Mouse (Mus musculus) intestine, embryonic 16.5 days (tissue): ENCODE results near the gene Tesk1. TPM values are rescaled to one million over a fixed set of nuclear protein-coding genes. Genes with fewer than 3 reads are reported as not detected.

Experiments used
- ATAC-seq: fragments of 200-750 bp; cut with Nextera tagmentation; 2 replicates; pipeline ENCODE4 v1.8.0; 2017; ENCODE audit warnings: moderate TSS enrichment, moderate library complexity
- H3K27ac ChIP-seq: fragments of 300-500 bp; sonication (generic); 2 replicates; pipeline ENCODE4 v1.5.1; 2014; ENCODE audit warnings: mild to moderate bottlenecking, low read length
- H3K27me3 ChIP-seq: fragments of 300-500 bp; sonication (generic); replicated peaks from 2 replicates; pipeline ENCODE4 v1.6.1; 2014; ENCODE audit warnings: low read length, control low read depth, mixed read lengths; ENCODE audit not compliant: control insufficient read depth, insufficient read depth
- H3K36me3 ChIP-seq: fragments of 300-500 bp; sonication (generic); 2 replicates; pipeline ENCODE4 v1.6.1; 2014; ENCODE audit warnings: low read length, control low read depth; ENCODE audit not compliant: control insufficient read depth, insufficient read depth
- H3K4me1 ChIP-seq: fragments of 300-500 bp; sonication (generic); 2 replicates; pipeline ENCODE4 v1.6.1; 2014; ENCODE audit warnings: low read length, control low read depth, mixed read lengths; ENCODE audit not compliant: control insufficient read depth, insufficient read depth
- H3K4me2 ChIP-seq: fragments of 300-500 bp; sonication (generic); 2 replicates; pipeline ENCODE4 v1.6.1; 2014; ENCODE audit warnings: low read depth, low read length, control low read depth
- H3K4me3 ChIP-seq: fragments of 300-500 bp; sonication (generic); 2 replicates; pipeline ENCODE4 v1.5.1; 2014; ENCODE audit warnings: mild to moderate bottlenecking, low read length
- H3K9ac ChIP-seq: fragments of 300-500 bp; sonication (generic); 2 replicates; pipeline ENCODE4 v1.6.1; 2014; ENCODE audit warnings: low read depth, low read length
- H3K9me3 ChIP-seq: fragments of 300-500 bp; sonication (generic); 2 replicates; pipeline ENCODE4 v1.6.1; 2016; ENCODE audit warnings: low read length, control low read depth; ENCODE audit not compliant: control insufficient read depth
- WGBS: fragments of 180-500 bp; shearing (Covaris S2); extraction: QIAGEN DNeasy Blood & Tissue Kit; methylation state at CpG from one replicate; pipeline ENCODE4 v1.1.7; 2014; 5-methylcytosine and 5-hydroxymethylcytosine counted together
- polyA plus RNA-seq: library from polyadenylated mRNA; unstranded; fragments of >200 nt; fragmentation: Nextera tagmentation; extraction: Ambion mirVana; gene quantifications from 2 replicates; pipeline ENCODE4 v1.2.1, GENCODE M21; 2015

Gene Tesk1
- polyA plus RNA-seq, 1 experiment from 2014 or later, result 1.7 TPM

GRCm38 (mm10) chr4:43401486-43401885 lies 40.3 kb upstream of the Tesk1 start:
- Histone ChIP-seq H3K9ac (peak overlapping the region; percentile 45; the same call in 1 of the 2 replicates), H3K27me3 (no peaks in the 10 kb centered on the region), H3K4me1 (peaks cover 45% of the 10 kb centered on the region), H3K27ac (peak overlapping the region; percentile 34), H3K4me3 (peak overlapping the region; percentile 29), H3K4me2 (peak overlapping the region; percentile 32), H3K9me3 (no peaks in the 10 kb centered on the region), H3K36me3 (no peaks in the 10 kb centered on the region)
- WGBS, result 78% methylated on average over 10 of the region's 10 CpGs
- ATAC-seq, result no peak

GRCm38 (mm10) chr4:43402212-43402611 lies 39.5 kb upstream of the Tesk1 start:
- H3K36me3 ChIP-seq, result no peaks in the 10 kb centered on the region
- H3K27me3 ChIP-seq, result no peaks in the 10 kb centered on the region
- peak overlapping the region; percentile 45 for H3K9ac ChIP-seq
- H3K27ac ChIP-seq, result peak overlapping the region; percentile 34
- peaks cover 47% of the 10 kb centered on the region for H3K4me1 ChIP-seq
- no peak for ATAC-seq
- H3K9me3 ChIP-seq, result no peaks in the 10 kb centered on the region
- WGBS, result 49% methylated on average over 9 of the region's 9 CpGs
- peak overlapping the region; percentile 32; the same call in 1 of the 2 replicates for H3K4me2 ChIP-seq
- H3K4me3 ChIP-seq, result peak overlapping the region; percentile 29

GRCm38 (mm10) chr4:43404697-43405096 lies 37.0 kb upstream of the Tesk1 start:
- Histone ChIP-seq H3K36me3 (no peaks in the 10 kb centered on the region), H3K9me3 (no peaks in the 10 kb centered on the region), H3K4me3 (no peak overlapping the region), H3K27ac (no peak overlapping the region), H3K27me3 (no peaks in the 10 kb centered on the region), H3K4me1 (peaks cover 43% of the 10 kb centered on the region), H3K4me2 (no peak overlapping the region), H3K9ac (no peak overlapping the region)
- 86% methylated on average over 10 of the region's 10 CpGs for WGBS
- ATAC-seq, result no peak

- Histone ChIP-seq H3K4me1 (peaks cover 32% of the 10 kb centered on the region), H3K9me3 (no peaks in the 10 kb centered on the region), H3K4me2 (peak overlapping the region; percentile 56), H3K27me3 (no peaks in the 10 kb centered on the region), H3K36me3 (no peaks in the 10 kb centered on the region), H3K9ac (peak overlapping the region; percentile 71), H3K27ac (peak overlapping the region; percentile 84), H3K4me3 (peak overlapping the region; percentile 52)
- 6% methylated on average over 28 of the region's 28 CpGs for WGBS
- ATAC-seq, result peak; percentile 95
Observed at GRCm38 (mm10) chr4:43406162-43406971, 35.4 kb upstream of the Tesk1 start.

- H3K36me3 ChIP-seq, result no peaks in the 10 kb centered on the region
- peak overlapping the region; percentile 84 for H3K27ac ChIP-seq
- H3K4me2 ChIP-seq, result peak overlapping the region; percentile 56
- H3K9ac ChIP-seq, result peak overlapping the region; percentile 71; the same call in 1 of the 2 replicates
- no peak for ATAC-seq
- peak overlapping the region; percentile 52 for H3K4me3 ChIP-seq
- no peaks in the 10 kb centered on the region for H3K27me3 ChIP-seq
- H3K4me1 ChIP-seq, result peaks cover 25% of the 10 kb centered on the region
- H3K9me3 ChIP-seq, result no peaks in the 10 kb centered on the region
- 64% methylated on average over 12 of the region's 12 CpGs for WGBS
Observed at GRCm38 (mm10) chr4:43407071-43407920, 34.4 kb upstream of the Tesk1 start.

GRCm38 (mm10) chr4:43414761-43415160 lies 27.0 kb upstream of the Tesk1 start:
- Histone ChIP-seq H3K27ac (no peak overlapping the region), H3K27me3 (no peaks in the 10 kb centered on the region), H3K36me3 (peaks cover 20% of the 10 kb centered on the region), H3K4me1 (0 out of 2 replicates have a peak, but pooled peaks cover 11% of the 10 kb centered on the region), H3K4me2 (no peak overlapping the region), H3K9me3 (no peaks in the 10 kb centered on the region), H3K4me3 (no peak overlapping the region), H3K9ac (no peak overlapping the region)
- no peak for ATAC-seq
- WGBS, result 88% methylated on average over 14 of the region's 14 CpGs

GRCm38 (mm10) chr4:43415221-43416070 lies 26.3 kb upstream of the Tesk1 start:
- Histone ChIP-seq H3K4me3 (no peak overlapping the region), H3K9me3 (no peaks in the 10 kb centered on the region), H3K27ac (no peak overlapping the region), H3K4me1 (0 out of 2 replicates have a peak, but pooled peaks cover 11% of the 10 kb centered on the region), H3K36me3 (peaks cover 20% of the 10 kb centered on the region), H3K27me3 (no peaks in the 10 kb centered on the region), H3K4me2 (no peak overlapping the region), H3K9ac (no peak overlapping the region)
- WGBS, result 90% methylated on average over 29 of the region's 29 CpGs
- ATAC-seq, result no peak

- ATAC-seq, result no peak
- H3K36me3 ChIP-seq, result peaks cover 20% of the 10 kb centered on the region
- WGBS, result 95% methylated on average over 22 of the region's 22 CpGs
Observed at GRCm38 (mm10) chr4:43416071-43416490, 25.7 kb upstream of the Tesk1 start.

More at GRCm38 (mm10) chr4:43416071-43416490, 25.7 kb upstream of the Tesk1 start:
- Histone ChIP-seq H3K9me3 (no peaks in the 10 kb centered on the region), H3K9ac (no peak overlapping the region), H3K27me3 (no peaks in the 10 kb centered on the region), H3K4me2 (no peak overlapping the region), H3K4me3 (no peak overlapping the region), H3K27ac (no peak overlapping the region), H3K4me1 (0 out of 2 replicates have a peak, but pooled peaks cover 11% of the 10 kb centered on the region)
